ENCODE assay signal across 22 mouse cellular contexts in the genomic region with DNA sequence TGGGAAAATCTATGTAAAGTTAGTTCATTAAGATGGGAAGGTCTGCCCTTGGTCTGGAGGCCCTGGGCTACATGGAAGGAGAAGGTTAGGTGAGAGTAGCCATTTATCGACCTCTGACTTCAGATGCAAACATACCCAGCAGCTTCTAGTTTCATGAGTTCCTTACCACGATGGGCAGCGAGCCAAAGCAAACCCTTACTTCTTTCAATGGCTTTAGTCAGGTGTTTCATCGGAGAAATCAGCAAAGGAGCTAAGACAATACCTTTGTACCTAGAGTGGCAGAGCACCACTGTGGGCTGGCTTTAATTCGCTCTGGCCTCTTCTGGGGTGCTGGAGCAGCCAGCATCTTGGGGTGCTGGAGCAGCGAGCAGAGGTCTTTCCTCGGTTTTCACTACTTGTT. TPM values are rescaled to one million over a fixed set of nuclear protein-coding genes. Genes with fewer than 3 reads are reported as not detected.
DNase-seq lines count a peak whose midpoint lies in the region; ATAC-seq and TF ChIP-seq lines count a peak whose summit lies in the region.
"Had no signal": no experiment of that assay in that cellular context is flagged by ENCODE, and none has a peak within 500 bp of the region (broad histone marks: within the 10 kb centered on the region; RNA-seq: fewer than 3 reads in every experiment).

No protein-coding gene starts in this region.

- no peaks in the 10 kb centered on the region for H3K9me3 ChIP-seq in lung, embryonic 14.5 days (ENCODE audit: low read depth, low read length)
- H3K9me3 ChIP-seq: hindbrain, embryonic 13.5 days; neural tube, embryonic 12.5 days had no signal

- no peak overlapping the region for H3K4me3 ChIP-seq in lung, embryonic 14.5 days (ENCODE audit: low read depth, low read length)
- H3K4me3 ChIP-seq: gastrocnemius, adult 2 months; hindbrain, embryonic 13.5 days; neural tube, embryonic 12.5 days had no signal

- no peak for TF ChIP-seq CTCF in lung, embryonic 14.5 days (IDR thresholded peaks at IDR 0.05; ENCODE audit: low read depth)

- peak; percentile 43 for DNase-seq in urinary bladder, adult 2 months (ENCODE audit: low spot score)
- no peak for DNase-seq in urinary bladder, postnatal 4 days (ENCODE audit: low spot score in 2 of 2)
- DNase-seq in lung, embryonic 14.5 days = peak; percentile 80
- DNase-seq in naive thymus-derived CD4-positive, alpha-beta T cell, adult 2 months (ENCODE audit: low read depth) = peak; percentile 24
- DNase-seq in retina, embryonic 14.5 days (ENCODE audit: low spot score) = no peak
- DNase-seq in adrenal gland, adult 18-20 months (ENCODE audit: low spot score in 2 of 2) = no peak
- DNase-seq in kidney, postnatal 14 days = no peak
- DNase-seq in layer of hippocampus, postnatal 14 days (ENCODE audit: low spot score in 2 of 2) = no peak
- DNase-seq: adrenal gland, postnatal 25 days; cerebellum, adult 9-11 months; forebrain, postnatal 0 days; gastrocnemius, adult 2 months; heart, postnatal 10 days; kidney, adult 2 months; liver; right cerebral cortex, postnatal 4 days had no signal

- peak overlapping the region; percentile 20; the same call in 1 of the 2 replicates for H3K4me2 ChIP-seq in lung, embryonic 14.5 days
- H3K4me2 ChIP-seq: hindbrain, embryonic 13.5 days; neural tube, embryonic 12.5 days had no signal

- ATAC-seq in lung, embryonic 14.5 days (ENCODE audit: insufficient read depth) = peak; percentile 39; the same call in 1 of the 2 replicates
- ATAC-seq: forebrain, postnatal 0 days; midbrain, embryonic 16.5 days had no signal

- no peaks in the 10 kb centered on the region for H3K36me3 ChIP-seq in lung, embryonic 14.5 days (ENCODE audit: insufficient read depth)
- H3K36me3 ChIP-seq: G1E; hindbrain, embryonic 13.5 days; neural tube, embryonic 12.5 days had no signal

- WGBS in lung, embryonic 14.5 days = 37% methylated on average over 7 of the region's 7 CpGs

- no peaks in the 10 kb centered on the region for H3K27me3 ChIP-seq in lung, embryonic 14.5 days (ENCODE audit: insufficient read depth, low read length)
- H3K27me3 ChIP-seq: hindbrain, embryonic 13.5 days; neural tube, embryonic 12.5 days had no signal

- H3K9ac ChIP-seq in lung, embryonic 14.5 days = no peak overlapping the region
- H3K9ac ChIP-seq: forebrain, postnatal 0 days; hindbrain, embryonic 13.5 days; neural tube, embryonic 12.5 days had no signal

- H3K27ac ChIP-seq in lung, embryonic 14.5 days (ENCODE audit: low read depth) = peak overlapping the region; percentile 80
- H3K27ac ChIP-seq: gastrocnemius, adult 2 months; hindbrain, embryonic 13.5 days; neural tube, embryonic 12.5 days had no signal

- peaks cover 7% of the 10 kb centered on the region for H3K4me1 ChIP-seq in lung, embryonic 14.5 days (ENCODE audit: insufficient read depth)

RNA-seq across cellular contexts. Expression of gene Tex26, which starts 5.8 kb away (rescaled TPM):
- 0.21 and 0.37 TPM in 2 replicates for polyA plus RNA-seq in urinary bladder, adult 2 months (2012; rRNA removed)
- 0.64 and 1.0 TPM in 2 replicates for polyA plus RNA-seq in lung, embryonic 14.5 days (2014; fragmentation: Nextera tagmentation; extraction: Ambion mirVana)
- not detected for total RNA-seq in adrenal gland, adult 18-20 months (2021)
- under 1 TPM in 1 of 2 experiments, not detected in 1; 0.36 TPM for total RNA-seq in layer of hippocampus, postnatal 14 days (2021)
- total RNA-seq: adrenal gland, postnatal 25 days; gastrocnemius, adult 2 months; heart, adult 8-10 months; heart, postnatal 10 days; left cerebral cortex, postnatal 14 days had no signal
- polyA plus RNA-seq: G1E; kidney, adult 2 months had no signal

RNA-seq across cellular contexts. Expression of gene Medag, which starts 22.1 kb away (rescaled TPM):
- 30.4 and 31.6 TPM in 2 replicates for polyA plus RNA-seq in urinary bladder, adult 2 months (2012; rRNA removed)
- 1.2 and 1.6 TPM in 2 replicates for polyA plus RNA-seq in lung, embryonic 14.5 days (2014; fragmentation: Nextera tagmentation; extraction: Ambion mirVana)
- 10 to 100 TPM in 1 of 2 experiments, 1 to 10 TPM in 1; 2.3 to 11.8 TPM for total RNA-seq in adrenal gland, adult 18-20 months (2021)
- 1 to 10 TPM; 1.6 to 1.7 TPM for total RNA-seq in layer of hippocampus, postnatal 14 days (2021)
- polyA plus RNA-seq: G1E had no signal

Comparison
In these comparisons a context has a peak if more than half of its experiments do, and no peak if none do; other contexts are left out.
1. DNase-seq: peak in urinary bladder, adult 2 months (single experiment), lung, embryonic 14.5 days (single experiment) and naive thymus-derived CD4-positive, alpha-beta T cell, adult 2 months (single experiment); none in urinary bladder, postnatal 4 days (0 of 2), retina, embryonic 14.5 days (single experiment), adrenal gland, adult 18-20 months (0 of 2), kidney, postnatal 14 days (single experiment) and layer of hippocampus, postnatal 14 days (0 of 2).